Mouse (Mus musculus): ENCODE data around the gene Tardbp.

Tardbp gene

GRCm38 (mm10) chr4:148601871-148602270 lies 24.9 kb downstream of the Tardbp start:
- no peak for DNase-seq (ENCODE audit: low spot score)

- no peak for DNase-seq (ENCODE audit: low spot score)
These were observed 26.5 kb downstream of the Tardbp start for GRCm38 (mm10) chr4:148600316-148600715.

- no peak for DNase-seq (ENCODE audit: low spot score)
These were observed 28.0 kb downstream of the Tardbp start for GRCm38 (mm10) chr4:148598826-148599225.

- DNase-seq (ENCODE audit: low spot score): no peak
These were observed 30.1 kb downstream of the Tardbp start for GRCm38 (mm10) chr4:148596731-148597130.

GRCm38 (mm10) chr4:148595916-148596315 lies 30.9 kb downstream of the Tardbp start:
- DNase-seq (ENCODE audit: low spot score): no peak

- no peak for DNase-seq (ENCODE audit: low spot score)
These were observed 32.8 kb downstream of the Tardbp start for GRCm38 (mm10) chr4:148593996-148594395.

GRCm38 (mm10) chr4:148591637-148592380 lies 35.0 kb downstream of the Tardbp start:
- no peak for DNase-seq (ENCODE audit: low spot score)

- DNase-seq (ENCODE audit: low spot score): peak; percentile 97
These were observed 35.6 kb downstream of the Tardbp start, which contains the start of gene Srm for GRCm38 (mm10) chr4:148591171-148591630. Gene Srm, plus strand, starts transcription at chr4:148591503.

GRCm38 (mm10) chr4:148590421-148591170 lies 36.2 kb downstream of the Tardbp start:
- no peak for DNase-seq (ENCODE audit: low spot score)

- no peak for DNase-seq (ENCODE audit: low spot score)
These were observed 37.3 kb downstream of the Tardbp start for GRCm38 (mm10) chr4:148589565-148589964.

GRCm38 (mm10) chr4:148588793-148589192 lies 38.0 kb downstream of the Tardbp start:
- DNase-seq (ENCODE audit: low spot score): no peak

- no peak for DNase-seq (ENCODE audit: low spot score)
These were observed 40.2 kb downstream of the Tardbp start for GRCm38 (mm10) chr4:148586648-148587047.

- no peak for DNase-seq (ENCODE audit: low spot score)
These were observed 43.6 kb downstream of the Tardbp start for GRCm38 (mm10) chr4:148583257-148583656.

GRCm38 (mm10) chr4:148581422-148581821 lies 45.4 kb downstream of the Tardbp start:
- DNase-seq (ENCODE audit: low spot score): no peak

GRCm38 (mm10) chr4:148580765-148581164 lies 46.1 kb downstream of the Tardbp start:
- DNase-seq (ENCODE audit: low spot score): no peak

GRCm38 (mm10) chr4:148573222-148573621 lies 53.6 kb downstream of the Tardbp start:
- no peak for DNase-seq (ENCODE audit: low spot score)

- DNase-seq (ENCODE audit: low spot score): no peak
These were observed 56.0 kb downstream of the Tardbp start for GRCm38 (mm10) chr4:148570693-148571295.

GRCm38 (mm10) chr4:148570138-148570537 lies 56.7 kb downstream of the Tardbp start:
- no peak for DNase-seq (ENCODE audit: low spot score)

- DNase-seq (ENCODE audit: low spot score): no peak
These were observed 63.2 kb downstream of the Tardbp start for GRCm38 (mm10) chr4:148563595-148563994.

GRCm38 (mm10) chr4:148562676-148563075 lies 64.1 kb downstream of the Tardbp start:
- no peak for DNase-seq (ENCODE audit: low spot score)

Data from ovary, adult 18-20 months (tissue).